Comparison of ENCODE assay signal across 7 mouse cellular contexts in the genomic region with DNA sequence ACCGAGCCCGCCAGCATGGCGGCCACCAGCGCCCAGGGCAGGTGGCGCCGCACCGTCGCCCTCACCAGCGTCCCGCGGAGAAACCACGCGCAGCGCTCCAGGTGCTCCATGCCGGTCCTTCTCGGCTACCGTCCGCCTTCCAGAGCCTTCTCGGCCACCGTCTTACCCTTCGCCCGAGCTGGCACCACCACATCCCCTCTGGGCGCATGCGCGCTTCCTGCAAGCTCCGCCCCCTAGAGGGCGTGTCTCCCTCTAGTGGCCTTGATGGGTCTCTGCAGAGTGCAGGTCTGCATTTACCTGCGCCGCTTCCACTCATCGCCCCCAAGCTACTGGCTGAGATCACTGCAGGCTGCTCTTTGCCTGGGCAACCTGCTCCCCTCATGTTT. TPM values are rescaled to one million over a fixed set of nuclear protein-coding genes. Genes with fewer than 3 reads are reported as not detected.
DNase-seq lines count a peak whose midpoint lies in the region; ATAC-seq and TF ChIP-seq lines count a peak whose summit lies in the region.

Fitm2 (minus strand) TSS at position 164 of the 386 bp plus-strand sequence.

- H3K4me1 ChIP-seq in intestine, postnatal 0 days (replicated peaks; ENCODE audit: control insufficient read depth, insufficient read depth, low read length), result no peaks in the 10 kb centered on the region
- H3K4me1 ChIP-seq in midbrain, embryonic 12.5 days, result peaks cover 9% of the 10 kb centered on the region
- H3K4me1 ChIP-seq in small intestine, adult 2 months (ENCODE audit: control insufficient read depth, insufficient read depth, insufficient read length, low read length), result peaks cover 4% of the 10 kb centered on the region; the same call in 1 of the 2 replicates

- H3K9ac ChIP-seq in intestine, postnatal 0 days (ENCODE audit: low read depth, low read length), result peak within 1 kb of the TSS; percentile 65
- peak within 1 kb of the TSS; percentile 81 for H3K9ac ChIP-seq in midbrain, embryonic 12.5 days (replicated peaks)

- peak; percentile 93 for DNase-seq in adrenal gland, adult 8-10 months
- DNase-seq in embryo, embryonic 9.5 days (ENCODE audit: extremely low spot score), result peak; percentile 96
- DNase-seq in gonadal fat pad, adult 2 months (ENCODE audit: low read depth), result no peak
- DNase-seq in left cerebral cortex, postnatal 4 days, result peak; percentile 96

- peak within 1 kb of the TSS; percentile 83 for H3K4me3 ChIP-seq in intestine, postnatal 0 days (ENCODE audit: low read depth, low read length)
- H3K4me3 ChIP-seq in midbrain, embryonic 12.5 days, result peak within 1 kb of the TSS; percentile 84
- peak within 1 kb of the TSS; percentile 91 for H3K4me3 ChIP-seq in small intestine, adult 2 months (ENCODE audit: low read depth, low read length)

- intact Hi-C loops in left cerebral cortex, postnatal 4 days (cut with DNase I), result no loop called here

- TF ChIP-seq CTCF in intestine, postnatal 0 days (IDR thresholded peaks at IDR 0.05; ENCODE audit: low read depth), result peak; percentile 100
- peak; percentile 98 for TF ChIP-seq CTCF in small intestine, adult 2 months (IDR thresholded peaks at IDR 0.05; ENCODE audit: extremely low read depth, insufficient read length, insufficient replicate concordance, low read depth, low read length)

- H3K9me3 ChIP-seq in intestine, postnatal 0 days (ENCODE audit: control insufficient read depth), result no peaks in the 10 kb centered on the region
- no peaks in the 10 kb centered on the region for H3K9me3 ChIP-seq in midbrain, embryonic 12.5 days

- under 1% methylated on average over 30 of the region's 30 CpGs for WGBS in intestine, postnatal 0 days
- under 1% methylated on average over 27 of the region's 30 CpGs for WGBS in midbrain, embryonic 12.5 days
- under 1% methylated on average over 30 of the region's 30 CpGs for WGBS in small intestine, adult 2 months

- H3K27me3 ChIP-seq in intestine, postnatal 0 days (replicated peaks; ENCODE audit: control insufficient read depth, insufficient read depth, low read length), result no peaks in the 10 kb centered on the region
- no peaks in the 10 kb centered on the region for H3K27me3 ChIP-seq in midbrain, embryonic 12.5 days
- no peaks in the 10 kb centered on the region for H3K27me3 ChIP-seq in small intestine, adult 2 months (ENCODE audit: control insufficient read depth, insufficient read depth, low read length)

- peak within 1 kb of the TSS; percentile 93 for H3K4me2 ChIP-seq in intestine, postnatal 0 days (replicated peaks; ENCODE audit: low read depth)
- peak within 1 kb of the TSS; percentile 68 for H3K4me2 ChIP-seq in midbrain, embryonic 12.5 days (replicated peaks)

- H3K27ac ChIP-seq in intestine, postnatal 0 days (ENCODE audit: low read depth, low read length), result peak within 1 kb of the TSS; percentile 68
- H3K27ac ChIP-seq in midbrain, embryonic 12.5 days (replicated peaks), result peak within 1 kb of the TSS; percentile 63
- H3K27ac ChIP-seq in small intestine, adult 2 months (ENCODE audit: insufficient read depth, low read depth, low read length), result peak within 1 kb of the TSS; percentile 22

- H3K36me3 ChIP-seq in intestine, postnatal 0 days (ENCODE audit: control insufficient read depth, insufficient read depth), result peaks cover 18% of the 10 kb centered on the region; the same call in 1 of the 2 replicates
- H3K36me3 ChIP-seq in midbrain, embryonic 12.5 days, result peaks cover 23% of the 10 kb centered on the region
- H3K36me3 ChIP-seq in small intestine, adult 2 months (ENCODE audit: control insufficient read depth, insufficient read depth, low read length), result peaks cover 13% of the 10 kb centered on the region

- ATAC-seq in intestine, postnatal 0 days, result peak; percentile 98
- peak; percentile 91 for ATAC-seq in midbrain, embryonic 12.5 days (ENCODE audit: low FRiP score, low read depth)

- TF ChIP-seq POLR2A in small intestine, adult 2 months (IDR thresholded peaks at IDR 0.05; ENCODE audit: low read depth, low read length), result no peak; the same call in 1 of the 2 replicates

RNA-seq across cellular contexts. Expression of gene Fitm2, which starts in this region (rescaled TPM):
- 100 to 1,000 TPM in 1 of 4 experiments, 10 to 100 TPM in 3; 81.0 to 128 (median 92.8) TPM for total RNA-seq in adrenal gland, adult 8-10 months (2022)
- polyA plus RNA-seq in gonadal fat pad, adult 2 months (2012; rRNA removed), result 41.0 and 44.1 TPM in 2 replicates
- polyA plus RNA-seq in intestine, postnatal 0 days (2015; fragmentation: Nextera tagmentation; extraction: Ambion mirVana), result 5.3 and 5.5 TPM in 2 replicates
- total RNA-seq in left cerebral cortex, postnatal 4 days (2021), result 10 to 100 TPM; 15.3 TPM
- polyA plus RNA-seq in midbrain, embryonic 12.5 days (2016; fragmentation: Nextera tagmentation; extraction: Ambion mirVana), result 11.2 and 13.0 TPM in 2 replicates
- polyA plus RNA-seq in small intestine, adult 2 months (2012; rRNA removed), result 4.4 and 7.0 TPM in 2 replicates

Comparison
In these comparisons a context has a peak if more than half of its experiments do, and no peak if none do; other contexts are left out.
1. RNA of gene Fitm2 (total RNA-seq): 81.0 to 128 TPM in adrenal gland, adult 8-10 months; 15.3 TPM in left cerebral cortex, postnatal 4 days; every median in the first group is over 4 times any median in the second.
2. Peak in every context shown above with its lines, with median percentiles within 50 percentile points of each other: H3K27ac ChIP-seq and H3K4me3 ChIP-seq.